Mouse (Mus musculus): ENCODE measurements around the gene Tesc. TPM values are rescaled to one million over a fixed set of nuclear protein-coding genes. Genes with fewer than 3 reads are reported as not detected.

Gene Tesc
- total and polyA plus RNA-seq, 3 experiments = 0.34 to 0.80 TPM; not detected in 1

DNA sequence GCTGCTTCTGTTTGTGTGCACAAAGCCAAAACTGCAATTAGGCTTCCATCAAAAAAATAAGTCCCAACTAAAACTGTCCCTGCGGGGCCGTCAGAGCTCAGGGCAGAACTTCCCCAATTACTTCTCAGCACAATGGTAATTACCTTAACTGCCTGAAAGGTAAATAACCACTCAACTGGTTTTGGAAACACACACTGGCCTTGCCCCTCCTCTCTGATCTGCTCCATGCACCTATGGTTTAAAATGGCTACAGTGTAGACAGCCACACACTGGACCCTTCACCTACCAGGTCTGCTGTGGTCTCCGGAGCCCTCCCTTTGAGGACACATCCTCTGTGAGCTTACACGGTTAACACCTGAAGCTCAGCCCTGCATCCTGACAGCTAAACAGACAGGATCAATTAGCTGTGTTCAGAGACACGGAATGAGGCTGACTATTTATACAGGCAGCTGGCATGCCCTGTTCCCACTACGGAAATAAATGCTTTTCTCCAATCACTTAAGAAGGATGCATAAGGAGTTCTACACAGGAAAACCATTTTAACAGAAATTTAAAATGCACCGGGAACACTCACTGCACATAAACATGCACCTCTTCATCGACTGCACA lies 72.4 kb downstream of the Tesc start:
- Histone ChIP-seq H3K79me2 (replicated peaks; ENCODE audit: control insufficient read depth, extremely low read depth, insufficient read depth, poor library complexity, severe bottlenecking) (no peaks in the 10 kb centered on the region), H3K9ac (ENCODE audit: insufficient read depth, low read depth) (no peak overlapping the region), H3K9me3 (replicated peaks; ENCODE audit: low read length) (no peaks in the 10 kb centered on the region), H3K27ac (ENCODE audit: insufficient read depth, low read depth) (no peak overlapping the region), H3K4me1 (ENCODE audit: control insufficient read depth in 1 of 2, insufficient read depth in 2 of 2) (no peaks in the 10 kb centered on the region), H3K4me2 (ENCODE audit: insufficient read depth, low read depth, poor library complexity, severe bottlenecking) (no peak overlapping the region), H3K36me3 (replicated peaks in 1 of 2; ENCODE audit: control insufficient read depth in 1 of 2, insufficient read depth in 1 of 2, low read length in 1 of 2) (peaks cover 21 to 81% of the 10 kb centered on the region in 2 experiments), H3K4me3 (replicated peaks in 1 of 3; ENCODE audit: low read depth in 2 of 3, low read length in 2 of 3, poor library complexity in 1 of 3) (no peak overlapping the region), H3K27me3 (replicated peaks) (no peaks in the 10 kb centered on the region)
- dilution Hi-C loops (cut with MboI; ENCODE audit: extremely low pct_ligation_motif_present, extremely low pct_unique_long_range_greater_than_20kb, low sequenced_read_pairs) = no loop called here
- in situ Hi-C loops (cut with MboI; ENCODE audit: low pct_ligation_motif_present, low pct_unique_long_range_greater_than_20kb, low sequenced_read_pairs) = no loop called here
- TF ChIP-seq USF1 (IDR thresholded peaks at IDR 0.05; ENCODE audit: low read depth, low read length) = no peak
- no peak for TF ChIP-seq POLR2AphosphoS2 (IDR thresholded peaks at IDR 0.05; ENCODE audit: low read depth, low read length)
- TF ChIP-seq RAD21 (IDR thresholded peaks at IDR 0.05; ENCODE audit: low read depth, low read length) = no peak
- no peak for TF ChIP-seq NRF1 (IDR thresholded peaks at IDR 0.05; ENCODE audit: low read depth, low read length)
- TF ChIP-seq ZC3H11A (IDR thresholded peaks at IDR 0.05; ENCODE audit: low read depth, low read length) = no peak
- no peak for TF ChIP-seq HCFC1 (IDR thresholded peaks at IDR 0.05; ENCODE audit: low read depth, low read length)
- no peak for TF ChIP-seq MXI1 (IDR thresholded peaks at IDR 0.05; ENCODE audit: low read depth, low read length)
- no peak for TF ChIP-seq CHD2 (IDR thresholded peaks at IDR 0.05; ENCODE audit: low read length)
- no peak for TF ChIP-seq BHLHE40 (IDR thresholded peaks at IDR 0.05; ENCODE audit: low read depth, low read length)
- no peak for TF ChIP-seq ZKSCAN1 (IDR thresholded peaks at IDR 0.05; ENCODE audit: borderline replicate concordance, low read depth, low read length)
- DNase-seq (ENCODE audit: extremely low read depth) = no peak

DNA sequence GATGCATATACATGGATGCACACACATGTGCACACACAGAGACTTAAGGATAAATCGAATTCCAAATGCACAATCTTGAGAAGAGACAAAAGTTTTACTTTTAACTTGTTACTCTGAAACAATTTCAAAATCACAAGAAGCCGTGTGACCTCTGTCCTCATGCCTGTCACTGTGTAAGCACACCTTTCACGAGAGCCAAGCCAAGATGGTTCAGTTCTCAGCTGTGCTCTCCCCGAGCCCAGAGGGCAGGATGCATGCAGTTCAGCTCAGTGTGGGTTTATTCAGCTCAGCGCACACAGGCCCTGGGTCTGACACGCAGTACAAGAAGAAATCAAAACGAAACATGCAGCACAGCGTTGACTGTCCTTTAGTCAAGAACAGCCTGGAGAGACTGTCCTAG lies 78.0 kb downstream of the Tesc start:
- H3K4me3 ChIP-seq (replicated peaks in 1 of 3; ENCODE audit: low read depth in 2 of 3, low read length in 2 of 3, poor library complexity in 1 of 3) = no peak overlapping the region
- no peak for TF ChIP-seq NELFE (IDR thresholded peaks at IDR 0.05; ENCODE audit: low read depth, low read length)
- no peak for TF ChIP-seq TBP (conservative IDR thresholded peaks at IDR 0.05; ENCODE audit: low read depth, low read length)
- no peak for TF ChIP-seq RAD21 (IDR thresholded peaks at IDR 0.05; ENCODE audit: low read depth, low read length)
- no peak for TF ChIP-seq UBTF (IDR thresholded peaks at IDR 0.05; ENCODE audit: low read depth, low read length)
- H3K27me3 ChIP-seq (replicated peaks) = no peaks in the 10 kb centered on the region
- no peak overlapping the region for H3K4me2 ChIP-seq (ENCODE audit: insufficient read depth, low read depth, poor library complexity, severe bottlenecking)
- no peak overlapping the region for H3K9ac ChIP-seq (ENCODE audit: insufficient read depth, low read depth)
- H3K4me1 ChIP-seq (ENCODE audit: control insufficient read depth in 1 of 2, insufficient read depth in 2 of 2) = no peaks in the 10 kb centered on the region
- no peaks in the 10 kb centered on the region for H3K79me2 ChIP-seq (replicated peaks; ENCODE audit: control insufficient read depth, extremely low read depth, insufficient read depth, poor library complexity, severe bottlenecking)
- dilution Hi-C loops (cut with MboI; ENCODE audit: extremely low pct_ligation_motif_present, extremely low pct_unique_long_range_greater_than_20kb, low sequenced_read_pairs) = no loop called here
- no peak for DNase-seq (ENCODE audit: extremely low read depth)
- in situ Hi-C loops (cut with MboI; ENCODE audit: low pct_ligation_motif_present, low pct_unique_long_range_greater_than_20kb, low sequenced_read_pairs) = no loop called here
- H3K36me3 ChIP-seq (replicated peaks in 1 of 2; ENCODE audit: control insufficient read depth in 1 of 2, insufficient read depth in 1 of 2, low read length in 1 of 2) = peaks cover 48 to 82% of the 10 kb centered on the region in 2 experiments
- no peak overlapping the region for H3K27ac ChIP-seq (ENCODE audit: insufficient read depth, low read depth)
- H3K9me3 ChIP-seq (replicated peaks; ENCODE audit: low read length) = no peaks in the 10 kb centered on the region

DNA sequence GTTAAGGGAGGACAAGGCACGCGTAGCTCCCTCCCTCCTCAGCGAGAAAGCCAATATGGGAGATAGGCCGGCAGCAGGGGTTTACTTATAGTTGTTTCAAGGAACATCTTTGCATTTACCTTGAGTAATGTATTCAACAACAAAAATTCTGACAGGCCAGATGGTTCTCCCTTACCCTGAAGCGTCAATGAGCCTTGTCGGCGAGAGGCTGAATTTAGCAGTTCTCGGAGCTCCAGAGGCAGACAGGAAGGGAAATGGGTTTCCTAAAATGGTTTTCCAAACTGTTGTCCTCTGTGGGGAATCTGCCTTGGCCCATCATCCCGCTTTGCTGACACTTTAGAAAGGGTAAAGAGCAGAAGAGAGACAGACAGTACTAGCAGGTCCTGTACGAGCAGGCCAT lies 79.1 kb downstream of the Tesc start:
- no peak for TF ChIP-seq ZMIZ1 (IDR thresholded peaks at IDR 0.05; ENCODE audit: low read depth, low read length)
- TF ChIP-seq GABPA (IDR thresholded peaks at IDR 0.05; ENCODE audit: insufficient replicate concordance, low read depth, low read length) = no peak
- H3K79me2 ChIP-seq (replicated peaks; ENCODE audit: control insufficient read depth, extremely low read depth, insufficient read depth, poor library complexity, severe bottlenecking) = no peaks in the 10 kb centered on the region
- no peak overlapping the region for H3K27ac ChIP-seq (ENCODE audit: insufficient read depth, low read depth)
- H3K9me3 ChIP-seq (replicated peaks; ENCODE audit: low read length) = no peaks in the 10 kb centered on the region
- H3K36me3 ChIP-seq (replicated peaks in 1 of 2; ENCODE audit: control insufficient read depth in 1 of 2, insufficient read depth in 1 of 2, low read length in 1 of 2) = peaks cover 51 to 84% of the 10 kb centered on the region in 2 experiments
- no peak for DNase-seq (ENCODE audit: extremely low read depth)
- no peak overlapping the region for H3K4me2 ChIP-seq (ENCODE audit: insufficient read depth, low read depth, poor library complexity, severe bottlenecking)
- H3K4me1 ChIP-seq (ENCODE audit: control insufficient read depth in 1 of 2, insufficient read depth in 2 of 2) = no peaks in the 10 kb centered on the region
- H3K27me3 ChIP-seq (replicated peaks) = no peaks in the 10 kb centered on the region
- in situ Hi-C loops (cut with MboI; ENCODE audit: low pct_ligation_motif_present, low pct_unique_long_range_greater_than_20kb, low sequenced_read_pairs) = no loop called here
- H3K9ac ChIP-seq (ENCODE audit: insufficient read depth, low read depth) = no peak overlapping the region
- dilution Hi-C loops (cut with MboI; ENCODE audit: extremely low pct_ligation_motif_present, extremely low pct_unique_long_range_greater_than_20kb, low sequenced_read_pairs) = no loop called here
- H3K4me3 ChIP-seq (replicated peaks in 1 of 3; ENCODE audit: low read depth in 2 of 3, low read length in 2 of 3, poor library complexity in 1 of 3) = no peak overlapping the region

Measured in CH12.LX (cell line).